Mouse (Mus musculus) stomach, embryonic 15.5 days (tissue): ENCODE results near the gene Serpinb7. TPM values are rescaled to one million over a fixed set of nuclear protein-coding genes. Genes with fewer than 3 reads are reported as not detected.

ENCODE experiments used
- ATAC-seq: fragments of 200-750 bp; cut with Nextera tagmentation; 2 replicates; pipeline ENCODE4 v1.8.0; 2017; ENCODE audit warnings: low read depth, moderate number of reproducible peaks, moderate TSS enrichment; ENCODE audit not compliant: insufficient read depth, low FRiP score
- H3K27ac ChIP-seq: fragments of 300-500 bp; sonication (generic); 2 replicates; pipeline ENCODE4 v1.5.1; 2015; ENCODE audit warnings: mild to moderate bottlenecking, inconsistent platforms
- H3K27me3 ChIP-seq: fragments of 300-500 bp; sonication (generic); replicated peaks from 2 replicates; pipeline ENCODE4 v1.6.1; 2015; ENCODE audit warnings: inconsistent platforms
- H3K36me3 ChIP-seq: fragments of 300-500 bp; sonication (generic); 2 replicates; pipeline ENCODE4 v1.6.1; 2015; ENCODE audit warnings: inconsistent platforms
- H3K4me1 ChIP-seq: fragments of 300-500 bp; sonication (generic); 2 replicates; pipeline ENCODE4 v1.6.1; 2015; ENCODE audit warnings: inconsistent platforms
- H3K4me2 ChIP-seq: fragments of 300-500 bp; sonication (generic); 2 replicates; pipeline ENCODE4 v1.6.1; 2015; ENCODE audit warnings: mild to moderate bottlenecking, inconsistent platforms
- H3K4me3 ChIP-seq: fragments of 300-500 bp; sonication (generic); replicated peaks from 2 replicates; pipeline ENCODE4 v1.5.1; 2015; ENCODE audit warnings: inconsistent platforms
- H3K9ac ChIP-seq: fragments of 300-500 bp; sonication (generic); 2 replicates; pipeline ENCODE4 v1.6.1; 2015; ENCODE audit warnings: inconsistent platforms
- H3K9me3 ChIP-seq: fragments of 300-500 bp; sonication (generic); 2 replicates; pipeline ENCODE4 v1.6.1; 2016; ENCODE audit warnings: inconsistent platforms
- polyA plus RNA-seq: library from polyadenylated mRNA; unstranded; fragments of >200 nt; fragmentation: Nextera tagmentation; extraction: Ambion mirVana; gene quantifications from 2 replicates; pipeline ENCODE4 v1.2.1, GENCODE M21; 2015

The Serpinb7 gene
- polyA plus RNA-seq, 1 experiment from 2014 or later = 0.13 TPM

DNA sequence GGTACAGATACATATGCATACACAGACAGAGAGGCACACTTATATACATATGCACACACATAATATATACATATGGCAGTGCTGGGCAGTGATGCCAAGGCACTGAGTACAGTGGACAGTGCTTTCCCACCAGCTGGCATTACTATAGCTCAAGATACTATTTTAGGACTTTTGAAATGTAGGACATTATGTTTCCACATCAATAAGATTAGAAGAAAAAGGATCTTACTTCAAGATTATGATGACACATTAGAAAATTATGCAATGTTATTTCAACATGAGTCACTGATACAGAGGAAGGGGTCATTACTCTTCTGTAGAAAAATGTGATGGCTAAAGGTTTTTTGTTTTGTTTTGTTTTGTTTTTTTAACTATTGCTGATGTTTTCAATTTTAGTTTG is 102.6 kb downstream of the Serpinb7 start:
- no peak overlapping the region for H3K4me3 ChIP-seq
- H3K4me1 ChIP-seq = no peaks in the 10 kb centered on the region
- H3K36me3 ChIP-seq = no peaks in the 10 kb centered on the region
- no peaks in the 10 kb centered on the region for H3K27me3 ChIP-seq
- H3K4me2 ChIP-seq = no peak overlapping the region
- no peak for ATAC-seq
- no peak overlapping the region for H3K9ac ChIP-seq
- no peak overlapping the region for H3K27ac ChIP-seq
- H3K9me3 ChIP-seq = no peaks in the 10 kb centered on the region

Other genes starting within 250 kb of the Serpinb7 start
- gene Serpinb3b, start 121.3 kb upstream of the Serpinb7 start, polyA plus RNA-seq = not detected in 2 replicates
- not detected in 2 replicates for gene Serpinb3c, start 121.3 kb upstream of the Serpinb7 start, polyA plus RNA-seq
- gene Serpinb11, start 38.5 kb upstream of the Serpinb7 start, polyA plus RNA-seq = 1.4 and 4.5 TPM in 2 replicates
- 0.41 and 0.89 TPM in 2 replicates for gene Serpinb2, start 111.8 kb downstream of the Serpinb7 start, polyA plus RNA-seq
- gene Serpinb8, start 190.4 kb downstream of the Serpinb7 start, polyA plus RNA-seq = 3.8 and 4.7 TPM in 2 replicates